Mouse (Mus musculus): ENCODE data around the gene Tas1r1.

DNA sequence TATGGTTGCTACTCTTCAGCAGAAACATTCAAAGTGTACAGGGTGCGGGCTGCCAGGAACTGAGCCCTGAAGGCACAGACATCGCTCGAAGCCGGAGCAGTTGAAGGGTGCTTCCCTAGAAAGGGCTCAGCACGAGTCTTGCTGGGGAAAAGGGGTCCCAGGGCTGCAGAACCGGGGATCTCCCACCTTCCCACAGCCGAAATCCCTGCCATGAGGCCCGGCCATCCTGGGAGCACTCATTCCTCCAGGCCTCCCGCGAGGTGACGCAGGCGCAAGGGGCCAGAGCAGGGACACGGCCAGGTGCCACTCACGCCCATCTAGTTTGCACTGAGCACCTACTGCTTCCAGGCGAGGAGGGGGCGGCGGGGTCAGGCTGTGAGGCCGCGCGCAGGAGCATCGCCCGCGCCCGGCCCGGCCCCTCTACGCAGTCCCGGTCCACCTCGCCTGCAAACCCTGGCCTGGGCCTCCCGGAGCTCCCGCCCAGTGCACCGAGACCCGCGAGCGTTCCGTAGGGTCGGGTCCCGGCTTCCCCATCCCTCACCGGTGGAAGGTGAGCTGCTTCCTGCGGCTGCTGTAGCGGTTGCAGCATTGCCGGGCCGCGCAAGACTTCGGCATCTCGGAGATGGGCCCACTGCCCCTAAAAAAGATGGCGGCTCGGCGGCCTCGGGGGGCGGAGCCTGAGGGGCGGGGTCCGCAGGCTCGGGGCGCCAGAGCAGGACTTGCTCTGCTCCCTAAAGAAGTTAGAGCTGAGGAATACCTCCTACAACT, 49.8 kb downstream of the Tas1r1 start, which contains the start of gene Thap3:
- TF ChIP-seq HCFC1 (IDR thresholded peaks at IDR 0.05; ENCODE audit: borderline replicate concordance, insufficient read depth, low read length) (peak; percentile 67; the same call in 1 of the 2 replicates), CHD2 (IDR thresholded peaks at IDR 0.05; ENCODE audit: low read depth, low read length) (no peak), MAFK (IDR thresholded peaks at IDR 0.05; ENCODE audit: insufficient read depth, low read depth, low read length) (no peak), ZC3H11A (IDR thresholded peaks at IDR 0.05; ENCODE audit: borderline replicate concordance, low read depth, low read length) (no peak)
